Mouse (Mus musculus) thymus, postnatal 0 days (tissue): ENCODE results near the gene Gm527. TPM values are rescaled to one million over a fixed set of nuclear protein-coding genes. Genes with fewer than 3 reads are reported as not detected.

ENCODE experiments used
- polyA plus RNA-seq: library from polyadenylated mRNA; unstranded; fragments of >200 nt; fragmentation: Nextera tagmentation; extraction: Ambion mirVana; gene quantifications from 2 replicates; pipeline ENCODE4 v1.2.1, GENCODE M21; 2015

Gm527 gene
- polyA plus RNA-seq, 1 experiment from 2014 or later: 2.0 TPM

Other genes starting within 250 kb of the Gm527 start
- gene Klhl28, start 47.6 kb downstream of the Gm527 start, polyA plus RNA-seq: 16.7 and 18.2 TPM in 2 replicates
- 19.4 and 20.2 TPM in 2 replicates for gene Togaram1, start 47.9 kb downstream of the Gm527 start, polyA plus RNA-seq
- gene Prpf39, start 118.4 kb downstream of the Gm527 start, polyA plus RNA-seq: 45.2 and 49.2 TPM in 2 replicates
- gene Fkbp3, start 156.1 kb downstream of the Gm527 start, polyA plus RNA-seq: 332 and 346 TPM in 2 replicates
- gene Fancm, start 157.7 kb downstream of the Gm527 start, polyA plus RNA-seq: 8.0 and 9.1 TPM in 2 replicates